Mouse (Mus musculus) forebrain, embryonic 11.5 days (tissue): ENCODE results near the gene Nanos2. TPM values are rescaled to one million over a fixed set of nuclear protein-coding genes. Genes with fewer than 3 reads are reported as not detected.

ENCODE experiments used
- ATAC-seq: fragments of 200-750 bp; cut with Nextera tagmentation; replicated peaks from 2 replicates; pipeline ENCODE4 v1.8.0; 2017; ENCODE audit warnings: moderate TSS enrichment; ENCODE audit not compliant: low FRiP score
- DNase-seq: peaks from one replicate; pipeline ENCODE4 v3.0.0-alpha.2; 2017; ENCODE audit warnings: low spot score
- H3K27ac ChIP-seq: fragments of 300-500 bp; sonication (generic); 2 replicates; pipeline ENCODE4 v1.5.1; 2014; ENCODE audit warnings: low read depth, low read length
- H3K27me3 ChIP-seq: fragments of 300-500 bp; sonication (generic); 2 replicates; pipeline ENCODE4 v1.6.1; 2014; ENCODE audit warnings: mild to moderate bottlenecking, low read length, mixed read lengths; ENCODE audit not compliant: control insufficient read depth, insufficient read depth
- H3K36me3 ChIP-seq: fragments of 300-500 bp; sonication (generic); 2 replicates; pipeline ENCODE4 v1.6.1; 2014; ENCODE audit warnings: mild to moderate bottlenecking, low read length, moderate library complexity, mixed read lengths; ENCODE audit not compliant: control insufficient read depth, insufficient read depth
- H3K4me1 ChIP-seq: fragments of 300-500 bp; sonication (generic); replicated peaks from 2 replicates; pipeline ENCODE4 v1.6.1; 2014; ENCODE audit warnings: low read length, mixed read lengths; ENCODE audit not compliant: control insufficient read depth, insufficient read depth
- H3K4me2 ChIP-seq: fragments of 300-500 bp; sonication (generic); 2 replicates; pipeline ENCODE4 v1.6.1; 2014; ENCODE audit warnings: low read depth, mild to moderate bottlenecking, low read length, moderate library complexity, mixed read lengths; ENCODE audit not compliant: severe bottlenecking
- H3K4me3 ChIP-seq: fragments of 300-500 bp; sonication (generic); 2 replicates; pipeline ENCODE4 v1.5.1; 2014; ENCODE audit warnings: low read depth, low read length
- H3K9ac ChIP-seq: fragments of 300-500 bp; sonication (generic); 2 replicates; pipeline ENCODE4 v1.6.1; 2014; ENCODE audit warnings: low read length
- H3K9me3 ChIP-seq: fragments of 300-500 bp; sonication (generic); 2 replicates; pipeline ENCODE4 v1.6.1; 2016; ENCODE audit warnings: low read length, mixed read lengths; ENCODE audit not compliant: control insufficient read depth
- WGBS: fragments of 180-500 bp; shearing (Covaris S2); extraction: QIAGEN DNeasy Blood & Tissue Kit; methylation state at CpG from one replicate; pipeline ENCODE4 v1.1.7; 2014; 5-methylcytosine and 5-hydroxymethylcytosine counted together
- polyA plus RNA-seq: library from polyadenylated mRNA; unstranded; fragments of >200 nt; fragmentation: Nextera tagmentation; extraction: Ambion mirVana; gene quantifications from 2 replicates; pipeline ENCODE4 v1.2.1, GENCODE M21; 2014

Nanos2 gene
- polyA plus RNA-seq, 1 experiment from 2014 or later = not detected

DNA sequence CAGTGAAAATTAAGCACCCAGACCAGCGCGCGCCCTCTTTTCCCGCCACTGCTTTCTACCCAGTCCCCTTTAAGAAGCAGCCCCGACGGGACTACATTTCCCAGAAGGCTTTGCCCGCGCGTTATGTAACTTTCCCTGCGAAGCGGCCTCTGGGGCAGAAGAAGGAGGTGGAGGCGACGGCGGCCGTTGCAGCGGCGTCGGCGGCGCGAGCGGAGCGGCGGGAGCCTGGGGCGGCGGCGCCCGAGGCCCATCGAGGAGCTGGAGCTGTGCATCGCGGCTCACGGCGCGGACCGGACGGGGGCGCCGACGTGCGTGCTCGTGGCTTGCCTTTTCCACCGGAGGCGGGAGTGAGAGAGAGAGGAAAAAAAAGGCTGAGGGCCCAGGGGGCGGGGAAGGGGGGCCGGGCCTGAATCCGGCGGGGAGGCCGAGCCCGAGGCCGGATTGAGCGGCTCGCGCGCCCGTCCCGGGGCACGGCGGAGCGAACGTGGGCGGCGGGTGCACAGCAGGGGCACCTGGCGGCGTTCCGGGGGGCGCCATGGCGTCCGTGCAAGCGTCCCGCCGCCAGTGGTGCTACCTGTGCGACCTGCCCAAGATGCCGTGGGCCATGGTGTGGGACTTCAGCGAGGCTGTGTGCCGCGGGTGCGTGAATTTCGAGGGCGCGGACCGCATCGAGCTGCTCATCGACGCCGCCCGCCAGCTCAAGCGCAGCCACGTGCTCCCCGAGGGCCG lies 16.9 kb downstream of the Nanos2 start, which contains the start of gene Irf2bp1:
Gene Irf2bp1 (plus strand): TSS at position 143 of the 729 bp plus-strand sequence.
- peak; percentile 75 for ATAC-seq
- under 1% methylated on average over 66 of the region's 90 CpGs for WGBS
- peak within 1 kb of the TSS; percentile 94 for H3K4me3 ChIP-seq
- H3K27ac ChIP-seq = peak within 1 kb of the TSS; percentile 91
- peak within 1 kb of the TSS; percentile 98 for H3K4me2 ChIP-seq
- H3K4me1 ChIP-seq = peaks cover 21% of the 10 kb centered on the region
- H3K9ac ChIP-seq = peak within 1 kb of the TSS; percentile 90
- DNase-seq = peak; percentile 95
- no peaks in the 10 kb centered on the region for H3K27me3 ChIP-seq
- H3K36me3 ChIP-seq = peaks cover 5% of the 10 kb centered on the region; the same call in 1 of the 2 replicates
- H3K9me3 ChIP-seq = no peaks in the 10 kb centered on the region

- Histone ChIP-seq H3K4me1 (peaks cover 21% of the 10 kb centered on the region), H3K36me3 (peaks cover 5% of the 10 kb centered on the region; the same call in 1 of the 2 replicates), H3K9ac (peak overlapping the region; percentile 90), H3K27ac (no peak overlapping the region), H3K4me3 (peak overlapping the region; percentile 94), H3K4me2 (peak overlapping the region; percentile 98), H3K27me3 (no peaks in the 10 kb centered on the region), H3K9me3 (no peaks in the 10 kb centered on the region)
- 8% methylated on average over 34 of the region's 34 CpGs for WGBS
- DNase-seq = peak; percentile 72
- no peak for ATAC-seq
Observed at GRCm38 (mm10) chr7:19004631-19005079, 17.5 kb downstream of the Nanos2 start.

DNA sequence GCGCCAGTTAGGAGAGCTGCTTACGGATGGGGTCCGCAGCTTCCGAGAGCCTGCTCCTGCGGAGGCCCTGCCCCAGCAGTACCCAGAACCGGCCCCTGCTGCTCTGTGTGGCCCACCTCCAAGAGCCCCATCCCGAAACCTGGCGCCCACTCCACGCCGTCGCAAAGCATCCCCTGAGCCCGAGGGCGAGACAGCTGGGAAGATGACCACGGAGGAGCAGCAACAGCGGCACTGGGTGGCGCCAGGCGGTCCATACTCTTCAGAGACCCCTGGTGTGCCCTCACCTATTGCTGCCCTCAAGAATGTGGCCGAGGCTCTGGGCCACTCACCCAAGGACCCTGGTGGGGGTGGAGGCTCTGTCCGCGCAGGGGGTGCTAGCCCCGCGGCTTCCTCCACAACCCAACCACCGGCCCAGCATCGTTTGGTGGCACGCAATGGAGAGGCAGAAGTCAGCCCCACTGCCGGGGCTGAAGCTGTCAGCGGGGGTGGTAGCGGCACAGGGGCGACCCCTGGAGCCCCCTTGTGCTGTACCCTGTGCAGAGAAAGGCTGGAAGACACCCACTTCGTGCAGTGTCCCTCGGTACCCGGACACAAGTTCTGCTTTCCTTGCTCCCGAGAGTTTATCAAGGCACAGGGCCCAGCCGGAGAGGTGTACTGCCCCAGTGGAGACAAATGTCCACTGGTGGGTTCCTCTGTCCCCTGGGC lies 18.4 kb downstream of the Nanos2 start:
- peaks cover 5% of the 10 kb centered on the region; the same call in 1 of the 2 replicates for H3K36me3 ChIP-seq
- H3K9ac ChIP-seq = peak overlapping the region; percentile 29
- 83% methylated on average over 34 of the region's 34 CpGs for WGBS
- H3K4me1 ChIP-seq = peaks cover 21% of the 10 kb centered on the region
- peak overlapping the region; percentile 98 for H3K4me2 ChIP-seq
- H3K27ac ChIP-seq = no peak overlapping the region
- DNase-seq (no peak), ATAC-seq (no peak)
- no peaks in the 10 kb centered on the region for H3K27me3 ChIP-seq
- no peaks in the 10 kb centered on the region for H3K9me3 ChIP-seq
- H3K4me3 ChIP-seq = peak overlapping the region; percentile 94

DNA sequence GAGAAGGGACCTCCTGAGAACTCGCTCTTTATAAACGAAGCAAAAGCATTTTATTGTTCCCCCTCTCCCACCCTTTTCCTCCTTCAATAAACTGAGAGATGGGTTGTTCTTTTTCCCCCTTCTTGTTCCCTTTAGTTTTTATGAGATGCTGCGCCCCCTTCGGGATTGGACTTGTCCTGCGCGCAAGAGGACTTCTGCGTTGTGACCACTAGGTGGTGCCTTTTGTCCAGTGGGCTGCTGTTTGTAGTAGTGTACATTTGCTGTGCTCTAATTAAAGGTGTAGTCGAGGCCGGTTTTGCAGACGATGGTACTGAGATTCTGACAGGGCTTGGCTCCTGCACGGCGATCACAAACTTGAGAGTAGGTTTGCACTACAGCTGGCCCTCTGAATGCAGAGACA lies 19.3 kb downstream of the Nanos2 start:
- no peak overlapping the region for H3K9ac ChIP-seq
- ATAC-seq (no peak), DNase-seq (peak; percentile 90)
- H3K4me2 ChIP-seq = 0 out of 2 replicates have a peak overlapping the region, but pooled peaks have one; percentile 21
- H3K9me3 ChIP-seq = no peaks in the 10 kb centered on the region
- H3K27me3 ChIP-seq = no peaks in the 10 kb centered on the region
- H3K4me1 ChIP-seq = peaks cover 21% of the 10 kb centered on the region
- 7% methylated on average over 12 of the region's 12 CpGs for WGBS
- H3K4me3 ChIP-seq = no peak overlapping the region
- no peak overlapping the region for H3K27ac ChIP-seq
- H3K36me3 ChIP-seq = peaks cover 5% of the 10 kb centered on the region; the same call in 1 of the 2 replicates

- H3K36me3 ChIP-seq = peaks cover 5% of the 10 kb centered on the region; the same call in 1 of the 2 replicates
- DNase-seq (no peak), ATAC-seq (no peak)
- no peaks in the 10 kb centered on the region for H3K9me3 ChIP-seq
- H3K9ac ChIP-seq = no peak overlapping the region
- H3K27me3 ChIP-seq = no peaks in the 10 kb centered on the region
- no peak overlapping the region for H3K4me3 ChIP-seq
- H3K4me2 ChIP-seq = 0 out of 2 replicates have a peak overlapping the region, but pooled peaks have one; percentile 21
- 85% methylated on average over 13 of the region's 13 CpGs for WGBS
- peaks cover 23% of the 10 kb centered on the region for H3K4me1 ChIP-seq
- no peak overlapping the region for H3K27ac ChIP-seq
Observed at GRCm38 (mm10) chr7:19007026-19007977, 20.1 kb downstream of the Nanos2 start.

DNA sequence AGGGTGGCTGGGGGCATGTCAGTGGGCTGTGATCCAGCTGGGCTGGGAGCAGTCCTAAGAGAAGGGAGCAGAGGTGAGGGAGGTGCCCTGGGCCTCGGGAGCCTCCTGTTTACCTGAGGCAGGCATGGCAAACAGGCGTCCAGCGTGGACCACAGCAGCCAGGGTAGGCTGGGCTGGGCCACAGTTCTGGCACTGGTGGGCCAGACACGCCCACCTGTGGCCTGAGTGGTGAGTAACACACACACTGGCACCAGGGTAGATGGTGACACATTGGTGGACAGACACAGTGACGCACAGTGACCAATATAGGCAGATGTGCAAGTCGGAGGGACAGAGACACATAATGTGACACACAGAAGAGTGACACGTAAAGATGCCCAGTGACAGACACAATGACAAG lies 23.4 kb downstream of the Nanos2 start:
- 73% methylated on average over 7 of the region's 7 CpGs for WGBS
- Histone ChIP-seq H3K36me3 (peaks cover 3% of the 10 kb centered on the region; the same call in 1 of the 2 replicates), H3K4me3 (no peak overlapping the region), H3K27me3 (no peaks in the 10 kb centered on the region), H3K4me2 (no peak overlapping the region), H3K27ac (no peak overlapping the region), H3K4me1 (peaks cover 11% of the 10 kb centered on the region), H3K9me3 (no peaks in the 10 kb centered on the region), H3K9ac (no peak overlapping the region)
- DNase-seq (no peak), ATAC-seq (no peak)

GRCm38 (mm10) chr7:19012025-19012621 lies 24.9 kb downstream of the Nanos2 start:
- DNase-seq = no peak
- Histone ChIP-seq H3K27ac (peak overlapping the region; percentile 26; the same call in 1 of the 2 replicates), H3K4me1 (peaks cover 3% of the 10 kb centered on the region; the same call in 1 of the 2 replicates), H3K9ac (peak overlapping the region; percentile 67), H3K36me3 (peaks cover 3% of the 10 kb centered on the region; the same call in 1 of the 2 replicates), H3K27me3 (no peaks in the 10 kb centered on the region), H3K4me3 (peak overlapping the region; percentile 26), H3K9me3 (no peaks in the 10 kb centered on the region), H3K4me2 (peak overlapping the region; percentile 56)
- WGBS = 5% methylated on average over 24 of the region's 31 CpGs
- ATAC-seq = no peak
